8 mouse cellular contexts compared by ENCODE assay signal in the genomic region with DNA sequence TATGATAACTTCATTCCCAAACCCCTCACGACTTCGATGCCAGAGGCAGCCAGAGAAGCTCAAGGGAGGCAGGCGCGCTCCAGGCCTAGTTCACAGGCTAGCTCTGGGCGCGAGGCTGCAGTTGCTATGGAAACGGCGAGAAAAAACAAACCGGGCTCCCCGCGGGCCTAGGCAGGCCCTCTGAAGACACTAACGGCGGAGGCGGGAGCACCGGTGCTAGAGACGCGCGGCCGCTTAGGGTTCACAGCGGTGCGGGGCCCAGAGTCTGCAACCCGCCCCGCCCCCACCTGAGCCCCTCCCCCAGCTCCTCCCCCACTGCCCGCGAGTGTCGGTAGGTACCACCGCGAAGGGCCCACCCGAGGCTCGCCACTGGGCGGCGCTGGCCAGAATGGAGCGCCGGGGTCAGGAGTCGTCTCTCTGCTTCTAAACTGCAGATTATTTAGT. TPM values are rescaled to one million over a fixed set of nuclear protein-coding genes. Genes with fewer than 3 reads are reported as not detected.
A peak's percentile ranks its signal among the peaks of the same experiment; 100 is the strongest.
DNase-seq lines count a peak whose midpoint lies in the region; ATAC-seq and TF ChIP-seq lines count a peak whose summit lies in the region.

No protein-coding gene starts in this region.

- no peaks in the 10 kb centered on the region for H3K4me1 ChIP-seq in cerebellum, adult 2 months (ENCODE audit: control insufficient read depth, insufficient read depth, low read length)
- H3K4me1 ChIP-seq in hindbrain, embryonic 16.5 days (ENCODE audit: control insufficient read depth, insufficient read depth, low read depth, low read length) = peaks cover 13% of the 10 kb centered on the region

- peak; percentile 87 for DNase-seq in ZHBTc4 (ENCODE audit: low read depth, low spot score)
- DNase-seq in cerebellum, adult 2 months = peak; percentile 50 to 57
- DNase-seq in forelimb bud, embryonic 11.5 days (ENCODE audit: low read depth, low spot score) = peak; percentile 78
- DNase-seq in left cerebral cortex, adult 11 months (ENCODE audit: low spot score) = peak; percentile 65
- DNase-seq in lung, postnatal 10 days = peak; percentile 65
- DNase-seq in right cerebral cortex, adult 18-20 months = peak; percentile 85

- no peaks in the 10 kb centered on the region for H3K27me3 ChIP-seq in cerebellum, adult 2 months (ENCODE audit: control insufficient read depth, insufficient read depth, low read length)
- H3K27me3 ChIP-seq in hindbrain, embryonic 16.5 days (replicated peaks; ENCODE audit: control insufficient read depth, insufficient read depth, low read length) = peaks cover 10% of the 10 kb centered on the region; the same call in 1 of the 2 replicates

- H3K27ac ChIP-seq in cerebellum, adult 2 months (ENCODE audit: insufficient read depth, low read length) = no peak overlapping the region
- H3K27ac ChIP-seq in hindbrain, embryonic 16.5 days (ENCODE audit: low read depth, low read length) = no peak overlapping the region

- TF ChIP-seq POLR2A in cerebellum, adult 2 months (IDR thresholded peaks at IDR 0.05; ENCODE audit: borderline replicate concordance, insufficient read depth, low read length) = no peak

- H3K4me3 ChIP-seq in cerebellum, adult 2 months (replicated peaks; ENCODE audit: insufficient read depth, low read depth, low read length) = no peak overlapping the region
- H3K4me3 ChIP-seq in hindbrain, embryonic 16.5 days (ENCODE audit: low read length) = peak overlapping the region; percentile 54

- TF ChIP-seq CTCF in cerebellum, adult 2 months (IDR thresholded peaks at IDR 0.05; ENCODE audit: borderline replicate concordance, insufficient read depth, low read depth, low read length) = no peak

- ATAC-seq in hindbrain, embryonic 16.5 days = peak; percentile 96
- no peak for ATAC-seq in monocyte, adult 5-6 weeks (replicated peaks; ENCODE audit: insufficient number of reproducible peaks, low FRiP score, low TSS enrichment, poor library complexity, severe bottlenecking)

- WGBS in cerebellum, adult 2 months = 1% methylated on average over 33 of the region's 35 CpGs
- WGBS in hindbrain, embryonic 16.5 days = under 1% methylated on average over 33 of the region's 35 CpGs

- H3K4me2 ChIP-seq in hindbrain, embryonic 16.5 days (ENCODE audit: low read length) = peak overlapping the region; percentile 96

- H3K9ac ChIP-seq in hindbrain, embryonic 16.5 days (ENCODE audit: low read depth, low read length) = peak overlapping the region; percentile 52

- H3K36me3 ChIP-seq in hindbrain, embryonic 16.5 days (ENCODE audit: control insufficient read depth, insufficient read depth, low read length) = no peaks in the 10 kb centered on the region

- no peaks in the 10 kb centered on the region for H3K9me3 ChIP-seq in hindbrain, embryonic 16.5 days (ENCODE audit: control insufficient read depth, low read length)

RNA-seq across cellular contexts. Expression of gene Dcdc2a, which starts 0.7 kb away (rescaled TPM):
- 4.1 and 4.9 TPM in 2 replicates for polyA plus RNA-seq in cerebellum, adult 2 months (2012; rRNA removed)
- polyA plus RNA-seq in hindbrain, embryonic 16.5 days (2015; fragmentation: Nextera tagmentation; extraction: Ambion mirVana) = 4.4 and 6.0 TPM in 2 replicates
- not detected in 3 replicates for total RNA-seq in monocyte, adult 5-6 weeks (2017)

RNA-seq across cellular contexts. Expression of gene Mrs2, which starts 35.0 kb away (rescaled TPM):
- 49.0 and 57.1 TPM in 2 replicates for polyA plus RNA-seq in cerebellum, adult 2 months (2012; rRNA removed)
- polyA plus RNA-seq in hindbrain, embryonic 16.5 days (2015; fragmentation: Nextera tagmentation; extraction: Ambion mirVana) = 12.8 and 14.7 TPM in 2 replicates
- 9.5 to 21.8 TPM (median 19.0 TPM) in 3 replicates for total RNA-seq in monocyte, adult 5-6 weeks (2017)
